14 mouse cellular contexts compared by ENCODE assay signal in genomic region chr16:95867516-95867915, GRCm38 (mm10).
"Had no signal": no experiment of that assay in that cellular context is flagged by ENCODE, and none has a peak within 500 bp of the region (broad histone marks: within the 10 kb centered on the region; RNA-seq: fewer than 3 reads in every experiment).

No protein-coding gene starts in this region.

- H3K4me3 ChIP-seq: left cerebral cortex, adult 2 months; liver, embryonic 13.5 days had no signal

- H3K36me3 ChIP-seq: liver, embryonic 13.5 days had no signal

- H3K27me3 ChIP-seq: liver, embryonic 13.5 days had no signal

- H3K27ac ChIP-seq: kidney, postnatal 0 days; left cerebral cortex, adult 2 months; liver, embryonic 13.5 days had no signal

- DNase-seq: kidney, adult 2 months; kidney, postnatal 25 days; layer of hippocampus, postnatal 36 days; liver, embryonic 13.5 days; lung, adult 2 months; lung, postnatal 14 days; lung, postnatal 4 days; midbrain, embryonic 14.5 days; right cerebral cortex, adult 18-20 months; right cerebral cortex, postnatal 14 days; right cerebral cortex, postnatal 4 days; spleen, adult 18-20 months had no signal

- H3K9me3 ChIP-seq: liver, embryonic 13.5 days had no signal
